Mouse (Mus musculus) left cerebral cortex, adult 6 months (tissue): ENCODE results near the gene Pde3a. TPM values are rescaled to one million over a fixed set of nuclear protein-coding genes. Genes with fewer than 3 reads are reported as not detected.

ENCODE experiments used
- long read RNA-seq, 2 experiments: library from polyadenylated mRNA; unstranded; transcript quantifications; one replicate each; pipeline ENCODE4 v2.0.0; 2019 to 2020
- polyA plus RNA-seq: library from polyadenylated mRNA; unstranded; fragments of <200 nt; fragmentation: Nextera tagmentation; gene quantifications from 2 replicates; pipeline ENCODE4 v1.2.3, GENCODE M21; 2021

Gene Pde3a
- polyA plus RNA-seq: 0.18 and 0.26 TPM in 2 replicates
- long read RNA-seq, experiment 1, partial matches to known transcripts: 1 of 1 reads
- long read RNA-seq, experiment 1, other reads (novel, unspliced or antisense): 0 of 1 reads
- long read RNA-seq, experiment 2, partial matches to known transcripts: 1 of 1 reads
- long read RNA-seq, experiment 2, other reads (novel, unspliced or antisense): 0 of 1 reads

GRCm38 (mm10) chr6:141248691-141249584, at the start of gene Pde3a:
Gene Pde3a (plus strand): TSS chr6:141249269.

DNA sequence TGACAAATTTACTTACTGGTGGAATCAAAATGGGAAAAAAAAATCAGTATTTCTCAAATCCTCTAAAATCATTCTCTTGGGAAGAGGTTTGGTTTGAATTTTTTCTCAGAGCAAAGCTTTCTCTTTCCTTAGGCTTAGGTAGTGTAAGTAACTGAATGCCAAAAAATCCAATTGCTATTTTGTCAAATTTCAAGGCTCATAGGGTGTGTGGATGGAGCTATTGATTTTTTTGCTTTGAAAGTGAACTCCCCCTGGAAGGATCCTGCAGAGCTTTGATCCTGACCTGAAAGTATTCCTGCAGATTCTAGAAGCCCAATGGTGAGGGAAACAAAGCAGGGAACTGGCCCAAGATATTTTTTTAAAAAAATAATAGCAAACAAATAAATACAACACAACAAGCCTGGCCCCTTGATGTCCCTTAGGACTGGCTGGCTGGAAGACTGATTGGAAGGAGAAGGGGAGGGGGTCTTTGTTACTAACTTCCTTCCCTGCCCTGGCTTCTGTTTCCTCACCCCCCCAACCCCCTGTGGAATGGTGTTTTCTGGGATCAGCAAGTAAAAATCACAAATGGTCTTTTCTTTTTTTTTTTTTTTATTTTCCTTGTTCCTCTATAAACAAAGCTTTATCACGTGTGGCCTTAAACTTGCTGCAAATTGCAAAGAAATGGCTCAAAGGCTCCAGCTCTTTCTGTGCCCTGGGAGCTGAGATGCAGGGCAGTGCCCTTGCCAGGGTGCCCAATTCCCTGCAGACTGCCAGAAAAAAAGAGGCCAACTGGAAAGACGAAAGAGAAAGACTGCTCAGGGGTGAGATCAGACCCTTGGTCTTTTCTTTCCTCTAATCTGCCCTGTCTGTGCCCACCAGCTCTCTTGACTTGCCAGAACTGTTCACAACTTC, 274.9 kb downstream of the Pde3a start, which contains the start of gene Slco1c1:
Slco1c1 (plus strand) TSS at position 622 of the 894 bp plus-strand sequence.

